Mouse (Mus musculus) spleen, adult 18-20 months (tissue): Measurements from ENCODE around the gene Ogdh.
"Not testable (repeated sequence)": the region's sequence is repeated elsewhere in the genome, so short reads cannot be mapped to it uniquely, and the experiment has no call there.

Experiments
- DNase-seq, 2 experiments: peaks; one replicate each; pipeline ENCODE4 v3.0.0; 2022; ENCODE audit warnings: mixed read lengths in 2 of 2

Ogdh gene

GRCm38 (mm10) chr11:6367156-6367555 is 75.7 kb downstream of the Ogdh start:
- no peak for DNase-seq

GRCm38 (mm10) chr11:6367986-6368385 is 76.6 kb downstream of the Ogdh start:
- not testable (repeated sequence) for DNase-seq

- DNase-seq, result no peak
Measured at GRCm38 (mm10) chr11:6371376-6372155, 80.1 kb downstream of the Ogdh start.

- DNase-seq, result no peak
Measured at GRCm38 (mm10) chr11:6372784-6373183, 81.4 kb downstream of the Ogdh start.

- DNase-seq, result no peak
Measured at GRCm38 (mm10) chr11:6380916-6381315, 89.5 kb downstream of the Ogdh start.

- no peak for DNase-seq
Measured at GRCm38 (mm10) chr11:6388126-6388725, 96.8 kb downstream of the Ogdh start.

- peak; percentile 90 to 95 for DNase-seq
Measured at GRCm38 (mm10) chr11:6388726-6389413, 97.4 kb downstream of the Ogdh start, which contains the start of gene Zmiz2. TSS of gene Zmiz2 (plus strand) at chr11:6389074.

- no peak for DNase-seq
Measured at GRCm38 (mm10) chr11:6389483-6389921, 98.1 kb downstream of the Ogdh start.

- no peak for DNase-seq
Measured at GRCm38 (mm10) chr11:6390376-6391053, 99.1 kb downstream of the Ogdh start.

- peak; percentile 57 to 65 for DNase-seq
Measured at GRCm38 (mm10) chr11:6391516-6392276, 100.3 kb downstream of the Ogdh start.

GRCm38 (mm10) chr11:6392857-6393256 is 101.4 kb downstream of the Ogdh start:
- DNase-seq, result no peak

GRCm38 (mm10) chr11:6393866-6394265 is 102.4 kb downstream of the Ogdh start:
- no peak for DNase-seq

GRCm38 (mm10) chr11:6395565-6395964 is 104.1 kb downstream of the Ogdh start:
- no peak for DNase-seq

- no peak for DNase-seq
Measured at GRCm38 (mm10) chr11:6398141-6398540, 106.7 kb downstream of the Ogdh start.

- DNase-seq, result peak; percentile 63 to 83
Measured at GRCm38 (mm10) chr11:6402515-6403510, 111.4 kb downstream of the Ogdh start.

GRCm38 (mm10) chr11:6403830-6404405 is 112.5 kb downstream of the Ogdh start:
- no peak for DNase-seq

- no peak for DNase-seq
Measured at GRCm38 (mm10) chr11:6404699-6405566, 113.5 kb downstream of the Ogdh start.

GRCm38 (mm10) chr11:6405591-6406081 is 114.2 kb downstream of the Ogdh start:
- DNase-seq, result no peak
